Mouse (Mus musculus) ES-E14 (cell line): Measurements from ENCODE around the gene Hint1.

ENCODE experiments used
- CHD2 ChIP-seq: IDR thresholded peaks from 2 replicates; pipeline ENCODE4 v1.6.1; 2014; ENCODE audit warnings: mild to moderate bottlenecking, low read depth, low read length, inconsistent platforms
- HCFC1 ChIP-seq: IDR thresholded peaks from 2 replicates; pipeline ENCODE4 v1.6.1; 2012; ENCODE audit warnings: low read length, inconsistent platforms, borderline replicate concordance; ENCODE audit not compliant: insufficient read depth
- MAFK ChIP-seq: IDR thresholded peaks from 2 replicates; pipeline ENCODE4 v1.6.1; 2014; ENCODE audit warnings: mild to moderate bottlenecking, low read depth, low read length, inconsistent platforms; ENCODE audit not compliant: insufficient read depth
- ZC3H11A ChIP-seq: IDR thresholded peaks from 2 replicates; pipeline ENCODE4 v1.6.1; 2012; ENCODE audit warnings: low read depth, mild to moderate bottlenecking, inconsistent platforms, low read length, borderline replicate concordance

DNA sequence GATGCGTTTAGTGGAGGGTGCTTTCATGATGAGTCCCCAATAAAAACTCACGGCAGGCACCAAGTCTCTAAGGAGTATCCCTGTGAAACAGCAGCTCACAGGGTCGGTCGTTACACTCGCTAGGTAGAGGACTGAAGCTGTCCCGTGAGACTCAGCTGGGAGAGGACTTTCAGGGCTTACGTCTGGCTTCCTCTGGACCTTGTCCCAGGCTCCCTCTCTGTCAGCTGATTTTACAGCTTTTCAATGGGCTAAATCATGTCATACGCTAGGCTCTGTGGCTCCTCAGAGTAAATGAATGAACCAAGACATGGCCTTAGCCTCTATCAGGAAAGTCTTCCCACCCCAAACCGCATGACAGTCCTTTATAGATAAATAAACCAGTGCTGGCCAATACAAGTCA, 28.4 kb downstream of the Hint1 start:
- TF ChIP-seq HCFC1 (no peak), ZC3H11A (no peak), CHD2 (no peak), MAFK (no peak)
